In the genomic region with DNA sequence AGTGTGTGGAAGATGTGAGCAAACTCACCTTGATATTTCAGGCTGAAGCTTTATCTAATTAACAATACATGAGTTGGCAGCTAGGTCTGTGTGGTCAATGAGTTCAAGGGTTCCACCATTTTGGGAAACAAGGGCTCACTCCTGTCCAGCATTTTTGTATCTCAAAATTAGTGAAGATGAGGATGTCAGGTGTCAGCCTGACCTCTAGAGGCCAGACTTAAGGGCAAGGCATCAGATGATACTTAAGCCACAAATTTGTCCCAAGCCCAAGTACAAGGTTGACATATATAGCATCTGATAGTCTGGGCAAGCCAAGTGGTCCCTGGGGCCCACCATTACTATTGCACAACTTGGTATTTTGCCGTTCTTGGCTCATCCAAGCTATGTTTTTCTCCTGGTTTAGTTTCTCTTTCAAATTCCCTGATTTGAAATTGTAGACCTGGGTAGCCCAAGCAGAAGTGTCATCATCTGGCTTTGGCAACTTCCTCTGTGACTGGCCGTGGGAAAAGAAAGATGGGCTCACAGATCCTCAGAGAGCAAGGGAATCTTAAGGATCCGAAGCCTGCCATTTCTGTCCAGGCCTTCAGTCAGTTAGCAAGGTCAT, we compare ENCODE assay signal across 16 mouse cellular contexts. TPM values are rescaled to one million over a fixed set of nuclear protein-coding genes. Genes with fewer than 3 reads are reported as not detected.
DNase-seq lines count a peak whose midpoint lies in the region; ATAC-seq and TF ChIP-seq lines count a peak whose summit lies in the region.
"Had no signal": no experiment of that assay in that cellular context is flagged by ENCODE, and none has a peak within 500 bp of the region (broad histone marks: within the 10 kb centered on the region; RNA-seq: fewer than 3 reads in every experiment).

No protein-coding gene starts in this region.

- H3K27ac ChIP-seq in kidney, postnatal 0 days: no peak overlapping the region
- H3K27ac ChIP-seq: limb, embryonic 12.5 days; midbrain, embryonic 13.5 days; neural tube, embryonic 12.5 days had no signal

- no peaks in the 10 kb centered on the region for H3K36me3 ChIP-seq in kidney, postnatal 0 days (ENCODE audit: insufficient read depth, low read length)
- H3K36me3 ChIP-seq in C2C12 (ENCODE audit: control insufficient read depth, insufficient read depth): no peaks in the 10 kb centered on the region
- H3K36me3 ChIP-seq: limb, embryonic 12.5 days; midbrain, embryonic 13.5 days; neural tube, embryonic 12.5 days had no signal

- no peak for DNase-seq in kidney, postnatal 0 days (ENCODE audit: low spot score)
- no peak for DNase-seq in kidney, postnatal 4 days
- peak; percentile 36 for DNase-seq in 3T3-L1 (ENCODE audit: low read depth, low spot score)
- no peak for DNase-seq in retina, embryonic 14.5 days (ENCODE audit: low spot score)
- DNase-seq in layer of hippocampus, adult 8-10 months (ENCODE audit: low spot score in 2 of 2): no peak
- DNase-seq: adrenal gland, postnatal 14 days; cerebellum, postnatal 25 days; heart, postnatal 36 days; kidney, postnatal 14 days; layer of hippocampus, postnatal 36 days; lung, postnatal 14 days had no signal

- no peaks in the 10 kb centered on the region for H3K9me3 ChIP-seq in kidney, postnatal 0 days (replicated peaks; ENCODE audit: low read length)
- H3K9me3 ChIP-seq: limb, embryonic 12.5 days; midbrain, embryonic 13.5 days; neural tube, embryonic 12.5 days had no signal

- no peaks in the 10 kb centered on the region for H3K79me3 ChIP-seq in C2C12 (ENCODE audit: low read depth)

- peaks cover 4% of the 10 kb centered on the region; the same call in 1 of the 2 replicates for H3K4me1 ChIP-seq in kidney, postnatal 0 days (replicated peaks; ENCODE audit: insufficient read depth, low read length)

- H3K4me3 ChIP-seq in kidney, postnatal 0 days (replicated peaks; ENCODE audit: low read depth, low read length): no peak overlapping the region
- no peak overlapping the region for H3K4me3 ChIP-seq in C2C12 (ENCODE audit: insufficient read depth, poor library complexity, severe bottlenecking)
- H3K4me3 ChIP-seq: limb, embryonic 12.5 days; midbrain, embryonic 13.5 days; neural tube, embryonic 12.5 days had no signal

- H3K27me3 ChIP-seq in kidney, postnatal 0 days (ENCODE audit: insufficient read depth, low read length): no peaks in the 10 kb centered on the region
- no peaks in the 10 kb centered on the region for H3K27me3 ChIP-seq in C2C12 (ENCODE audit: control insufficient read depth, insufficient read depth, insufficient read length)
- H3K27me3 ChIP-seq: limb, embryonic 12.5 days; midbrain, embryonic 13.5 days; neural tube, embryonic 12.5 days had no signal

- no peaks in the 10 kb centered on the region for H3K79me2 ChIP-seq in C2C12 (ENCODE audit: control insufficient read depth, insufficient read depth)

- WGBS in kidney, postnatal 0 days: 92% methylated on average over 3 of the region's 3 CpGs

- peak; percentile 29; the same call in 1 of the 2 replicates for TF ChIP-seq CTCF in kidney, postnatal 0 days (IDR thresholded peaks at IDR 0.05; ENCODE audit: low read depth)
- no peak for TF ChIP-seq CTCF in C2C12 (IDR thresholded peaks at IDR 0.05; ENCODE audit: control insufficient read depth, insufficient read depth, insufficient read length)

- H3K4me2 ChIP-seq in kidney, postnatal 0 days (ENCODE audit: low read length): no peak overlapping the region
- H3K4me2 ChIP-seq: limb, embryonic 12.5 days; midbrain, embryonic 13.5 days; neural tube, embryonic 12.5 days had no signal

- ATAC-seq in kidney, postnatal 0 days (replicated peaks; ENCODE audit: low FRiP score, low read depth): no peak
- ATAC-seq in megakaryocyte, adult 5-6 weeks (ENCODE audit: poor library complexity, severe bottlenecking): peak; percentile 85
- ATAC-seq: midbrain, embryonic 13.5 days had no signal

- H3ac ChIP-seq in C2C12 (ENCODE audit: control insufficient read depth, insufficient read length, low read depth): no peak overlapping the region

- no peak overlapping the region for H3K9ac ChIP-seq in kidney, postnatal 0 days (ENCODE audit: low read depth, low read length)
- H3K9ac ChIP-seq: limb, embryonic 12.5 days; midbrain, embryonic 13.5 days; neural tube, embryonic 12.5 days had no signal

TF ChIP-seq in C2C12, 6 proteins besides CTCF, POLR2A, EP300 and RAD21:
- TF ChIP-seq MYOD1 (IDR thresholded peaks at IDR 0.05; ENCODE audit: control insufficient read depth, insufficient read length, low read depth): no peak
- TF ChIP-seq FOSL1 (IDR thresholded peaks at IDR 0.05; ENCODE audit: insufficient read depth, low read length, poor library complexity, severe bottlenecking): no peak
- peak; percentile 41 for TF ChIP-seq CEBPB (IDR thresholded peaks at IDR 0.05; ENCODE audit: low read depth)

RNA-seq across cellular contexts. Expression of gene Nedd9, which starts 27.4 kb away (rescaled TPM):
- polyA plus RNA-seq in kidney, postnatal 0 days (2015; fragmentation: Nextera tagmentation; extraction: Ambion mirVana): 26.4 and 27.3 TPM in 2 replicates
- polyA plus RNA-seq in C2C12 (2012; fragmentation: generic; extraction: Trizol): 6.7 TPM
- total RNA-seq in megakaryocyte, adult 5-6 weeks (2015): 50.6 and 64.3 TPM in 2 replicates
- 74.0 and 85.5 TPM in 2 replicates for total RNA-seq in megakaryocyte, adult 5-6 weeks (2017)
- total RNA-seq in layer of hippocampus, adult 8-10 months (2022): 10 to 100 TPM; 12.6 to 17.8 (median 14.1) TPM
